Mouse (Mus musculus) megakaryocyte, adult 5-6 weeks (primary cell): Measurements from ENCODE around the gene Cadps. TPM values are rescaled to one million over a fixed set of nuclear protein-coding genes. Genes with fewer than 3 reads are reported as not detected.

Experiments used
- ATAC-seq: 2 replicates; pipeline ENCODE4 v1.8.0; 2016; ENCODE audit warnings: mild to moderate bottlenecking, inconsistent platforms; ENCODE audit not compliant: poor library complexity, severe bottlenecking
- total RNA-seq, 2 experiments: library from RNA; stranded (forward) in 1 of 2; stranded (reverse) in 1 of 2; fragments of 153-499, 151-499 nt in 1 of 2; fragments of 221-1000, 200-1000 nt in 1 of 2; gene quantifications; 2 replicates each; pipeline versions ENCODE4 v1.2.3 to v1.2.4; 2015 to 2017

Gene Cadps
- total RNA-seq (2015): not detected in 2 replicates
- total RNA-seq (2017): not detected in 2 replicates

DNA sequence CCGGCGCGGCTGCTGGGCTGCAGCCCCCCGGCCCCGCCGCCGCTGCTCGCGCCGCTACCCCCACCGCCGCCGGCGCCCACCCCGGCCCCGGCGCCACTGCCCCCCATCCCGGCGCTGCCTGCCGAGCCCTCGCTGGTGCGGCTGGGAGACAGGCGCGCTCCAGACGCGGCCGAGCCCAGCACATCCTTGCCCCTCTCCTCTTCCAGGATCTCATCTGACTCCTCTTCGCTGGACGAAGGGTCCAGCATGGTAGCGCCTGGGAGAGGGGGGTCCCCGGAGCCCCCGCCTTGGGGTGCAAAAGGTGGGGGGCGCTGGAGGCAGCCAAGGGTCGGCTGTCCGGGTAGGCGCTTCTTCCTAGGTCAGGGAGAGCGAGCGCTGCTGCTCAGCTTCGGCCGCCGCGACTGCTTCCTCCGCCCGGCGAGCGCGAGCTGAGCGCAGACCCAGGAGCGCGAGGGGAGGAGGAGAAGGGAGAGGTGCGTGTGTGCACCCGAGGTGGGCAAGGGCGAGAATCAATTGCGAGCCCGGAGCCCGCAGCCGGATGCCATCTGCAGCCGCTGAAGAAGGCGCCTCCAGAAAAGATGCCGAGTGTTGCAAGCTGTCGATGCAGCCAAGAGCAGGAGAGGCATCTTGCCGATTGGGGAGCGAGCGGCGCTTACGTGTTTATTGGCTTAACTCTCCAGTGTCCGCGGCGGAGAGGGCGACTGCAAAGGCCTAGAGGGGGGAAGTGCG lies at the start of gene Cadps:
TSS of gene Cadps (minus strand) at position 589 of the 729 bp plus-strand sequence.
- no peak for ATAC-seq

DNA sequence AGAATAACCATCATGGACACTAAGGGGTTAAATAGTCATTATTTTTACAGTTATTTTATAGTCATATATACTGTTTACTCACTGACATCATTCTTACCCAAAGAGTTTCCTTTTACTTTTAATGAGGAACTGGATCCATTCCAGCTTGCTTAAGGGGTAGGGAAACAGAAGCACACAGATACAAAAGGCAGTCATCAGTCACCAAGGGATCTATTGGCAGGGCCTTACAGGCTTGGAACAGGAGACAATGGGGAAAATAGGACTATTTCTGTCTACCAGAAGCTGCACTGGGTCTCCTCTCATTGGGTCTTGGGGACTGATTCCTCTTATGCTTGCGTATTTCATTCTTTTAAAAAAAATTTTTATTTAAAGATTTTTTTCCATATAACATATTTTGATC lies 46.7 kb upstream of the Cadps start:
- ATAC-seq: no peak

DNA sequence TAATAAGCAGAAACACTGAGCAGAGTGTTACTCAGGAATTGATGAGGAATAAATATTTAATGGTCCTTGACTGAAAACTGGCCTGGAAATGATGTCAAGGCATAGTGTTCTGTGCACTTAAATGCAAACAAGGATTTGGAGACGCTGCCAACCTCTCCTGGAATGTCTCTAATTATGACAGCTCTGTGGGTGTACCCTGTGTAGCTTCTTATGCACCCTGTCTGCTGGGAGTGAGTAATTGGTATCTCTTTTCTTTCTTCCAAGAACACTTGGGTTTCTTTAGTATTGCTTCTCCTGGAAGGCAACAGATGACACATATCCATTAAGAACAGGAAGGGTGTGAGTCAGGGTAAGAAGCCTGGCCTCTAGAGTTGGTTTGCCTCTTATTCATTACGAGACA lies 42.4 kb upstream of the Cadps start:
- ATAC-seq: no peak

DNA sequence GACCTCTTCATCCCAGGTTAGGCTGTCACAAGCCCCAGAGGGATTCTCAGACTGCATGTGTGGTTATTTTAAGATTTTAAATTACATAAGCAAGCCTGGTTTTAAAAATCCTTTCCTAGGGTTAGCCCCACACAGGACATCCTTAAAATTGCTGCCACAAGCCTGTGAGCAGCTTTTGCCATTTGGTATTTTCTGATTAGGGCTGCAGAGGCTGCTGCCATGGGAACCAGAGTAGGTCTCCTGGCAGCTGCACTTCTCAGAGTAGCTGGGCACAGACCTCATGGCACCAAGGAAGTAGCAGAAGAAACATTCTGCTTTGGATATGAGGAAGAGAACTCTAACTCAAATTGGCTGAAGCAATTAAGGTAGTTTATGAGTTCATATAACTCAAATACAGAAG lies 21.0 kb upstream of the Cadps start:
- ATAC-seq: no peak

DNA sequence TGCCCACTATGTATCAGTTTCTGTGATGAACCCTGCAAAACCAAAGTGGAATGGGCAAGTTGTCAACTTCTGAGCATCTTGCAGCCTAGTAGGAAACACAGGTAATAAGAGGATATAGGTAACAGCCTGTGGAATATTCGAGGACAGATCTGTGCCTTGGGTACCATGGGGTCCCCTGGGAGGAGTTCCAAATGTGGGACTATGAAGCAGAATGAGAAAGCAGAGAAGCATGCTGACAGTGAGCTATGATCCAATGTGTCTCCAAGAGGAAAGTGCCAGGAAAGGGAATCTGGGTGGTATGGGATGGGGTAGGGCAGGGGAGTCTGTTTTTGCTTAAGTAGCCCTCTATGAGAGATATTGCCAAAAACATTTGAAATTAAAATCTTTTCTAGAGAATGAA lies 16.6 kb upstream of the Cadps start:
- ATAC-seq: no peak

DNA sequence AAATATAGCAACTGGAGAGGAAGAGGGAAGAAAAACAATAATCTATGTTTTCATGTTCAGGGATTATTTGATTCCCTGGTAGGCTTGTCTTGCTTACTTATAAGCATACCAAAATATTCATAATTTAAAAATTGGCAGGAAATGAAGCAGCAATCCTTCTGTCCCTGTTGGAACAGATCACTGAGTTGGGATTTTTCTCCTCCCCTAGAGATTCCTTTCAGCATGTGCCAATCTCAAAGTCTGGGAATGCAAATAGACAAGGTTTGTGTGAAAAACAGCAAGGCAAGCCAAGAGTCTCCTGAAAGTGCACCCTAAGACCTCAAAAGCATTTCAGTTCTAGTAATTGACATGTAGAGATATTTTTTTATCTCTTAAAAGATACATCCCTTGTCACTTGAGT lies 16.1 kb upstream of the Cadps start:
- no peak for ATAC-seq

DNA sequence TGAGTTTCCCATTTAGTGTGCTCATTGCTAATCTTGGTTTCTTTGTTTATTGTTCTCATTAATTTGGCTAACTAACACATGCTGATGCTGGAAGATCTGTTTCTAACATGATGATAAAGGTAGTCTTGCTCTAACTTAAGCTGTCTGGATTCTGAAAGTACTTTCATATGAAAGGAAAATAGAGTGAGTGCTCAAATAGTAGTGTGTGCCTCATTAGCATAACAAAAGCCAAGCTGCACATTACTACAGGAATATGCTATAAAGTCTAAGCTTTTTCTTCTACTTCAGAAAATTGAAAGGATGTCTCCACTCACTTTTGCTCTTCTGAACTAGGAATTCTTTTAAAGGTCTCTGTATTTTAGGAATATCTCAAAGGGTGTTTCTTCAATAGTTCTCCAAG lies 15.4 kb upstream of the Cadps start:
- ATAC-seq: no peak

DNA sequence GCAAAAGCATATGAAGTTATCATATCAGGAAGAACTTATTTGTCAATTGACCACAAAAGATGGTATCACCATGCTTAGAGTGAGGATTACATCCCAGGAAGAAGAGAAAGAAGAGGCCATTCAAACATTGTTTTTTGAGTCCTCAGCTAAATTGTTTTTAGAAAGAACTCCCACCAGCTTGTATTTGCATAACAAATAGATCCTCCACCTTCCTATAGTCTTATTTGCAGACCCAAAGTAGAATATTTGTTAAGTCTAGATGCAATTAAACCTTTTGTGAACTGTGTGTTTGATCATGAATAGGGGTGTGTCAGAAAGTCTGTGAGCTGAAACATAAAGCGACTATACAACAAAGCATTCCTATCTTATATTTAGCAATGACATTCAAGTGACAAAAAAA lies 15.0 kb upstream of the Cadps start:
- ATAC-seq: no peak

DNA sequence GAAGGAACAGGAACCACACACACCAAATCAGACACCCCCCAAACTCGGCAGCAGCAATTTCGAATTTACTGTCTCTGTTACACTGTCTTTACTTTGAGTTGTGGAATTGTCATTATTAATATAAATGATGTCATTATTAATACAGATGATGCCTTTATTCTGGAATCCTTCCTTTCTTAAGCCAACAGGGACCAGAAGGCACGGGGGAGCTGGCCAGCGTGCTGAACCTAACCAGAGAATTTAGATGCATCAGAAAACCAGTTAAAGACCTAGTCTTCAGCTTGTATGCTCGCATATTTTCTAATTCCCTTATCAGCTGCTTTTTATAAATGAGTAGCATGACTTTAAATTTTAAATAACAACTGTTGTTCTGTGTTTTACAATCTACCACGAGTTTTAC lies 902 bp upstream of the Cadps start:
- ATAC-seq: no peak

DNA sequence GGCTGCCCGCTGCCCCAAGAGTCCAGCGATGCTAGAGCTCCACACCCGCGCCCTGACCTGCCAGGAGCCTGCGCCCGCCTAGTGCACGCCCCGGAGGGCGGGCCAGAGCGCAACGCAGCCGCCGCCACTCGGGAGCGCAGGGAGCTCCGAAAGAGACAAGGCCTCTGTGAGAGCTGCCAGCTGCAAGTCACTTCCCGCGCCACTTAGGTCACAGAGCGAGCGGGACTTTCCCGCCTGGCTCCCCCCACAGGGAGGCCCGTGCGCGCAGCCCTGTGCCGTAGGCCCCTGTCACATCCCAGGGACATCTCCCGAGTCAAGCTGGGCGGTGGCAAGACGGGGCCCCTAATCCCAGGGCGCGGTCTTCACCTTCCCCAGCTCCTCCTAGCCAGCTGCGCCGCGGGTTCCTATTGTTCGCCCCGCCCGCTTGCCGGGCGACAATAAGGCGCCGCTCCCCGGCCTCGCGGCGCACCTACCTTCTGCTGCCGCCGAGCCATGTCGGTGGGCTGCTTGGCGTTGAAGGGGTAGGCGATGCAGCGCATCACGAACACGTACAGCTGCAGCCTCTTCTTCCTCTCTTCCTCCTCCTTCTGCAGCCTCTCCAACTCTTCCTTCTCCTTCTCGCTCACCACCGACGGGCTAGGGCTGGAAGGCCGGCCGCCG lies 918 bp downstream of the Cadps start:
- no peak for ATAC-seq

DNA sequence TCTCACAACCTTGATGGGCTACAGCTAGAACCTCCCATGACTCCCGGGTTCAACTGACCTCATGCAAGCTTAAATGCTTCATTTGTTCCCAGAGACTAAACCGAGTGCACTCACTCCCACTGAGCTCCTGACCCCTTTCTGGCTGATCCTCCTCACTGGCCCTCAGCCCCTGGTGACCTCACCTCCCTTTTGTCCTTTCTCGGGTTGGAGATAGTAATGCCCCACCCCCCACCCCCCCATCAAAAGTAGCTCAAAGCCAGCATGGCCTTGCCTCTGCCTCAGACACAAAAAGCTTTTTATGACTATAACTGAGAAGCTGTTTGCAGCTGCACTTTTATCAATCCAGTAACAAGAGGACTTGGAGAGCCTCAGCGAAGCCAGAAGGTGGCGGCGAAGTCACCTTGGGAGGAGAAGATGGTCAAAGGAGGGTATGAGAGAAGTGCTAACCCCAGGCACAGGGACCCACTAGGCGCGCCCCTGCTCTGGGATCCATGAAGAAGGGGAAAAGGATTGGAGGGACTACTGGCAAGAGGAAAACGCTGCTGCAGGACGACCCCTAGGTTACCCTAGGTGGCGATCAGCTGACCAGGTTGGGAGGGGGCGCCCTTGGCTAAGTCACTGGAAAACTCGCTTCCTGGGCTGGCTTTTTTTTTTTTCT lies 1.6 kb downstream of the Cadps start:
- ATAC-seq: no peak

DNA sequence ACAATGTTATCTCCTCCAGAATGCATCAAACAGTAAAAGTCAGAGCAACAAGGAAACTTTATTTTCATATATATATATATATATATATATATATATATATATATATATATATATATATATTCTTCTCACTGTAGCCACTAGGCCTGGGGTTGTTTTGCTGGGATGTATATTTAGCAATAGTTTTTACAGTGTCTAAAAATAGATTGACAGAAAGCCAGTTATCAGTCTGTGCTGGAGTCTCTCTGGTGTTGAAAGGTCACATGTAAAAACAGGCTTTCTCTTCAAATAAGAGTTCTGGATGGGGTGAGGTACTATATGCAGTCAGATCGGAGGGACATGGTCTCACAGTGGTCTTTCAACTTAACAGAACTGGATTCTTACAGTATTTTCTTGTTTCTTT lies 2.7 kb downstream of the Cadps start:
- no peak for ATAC-seq

DNA sequence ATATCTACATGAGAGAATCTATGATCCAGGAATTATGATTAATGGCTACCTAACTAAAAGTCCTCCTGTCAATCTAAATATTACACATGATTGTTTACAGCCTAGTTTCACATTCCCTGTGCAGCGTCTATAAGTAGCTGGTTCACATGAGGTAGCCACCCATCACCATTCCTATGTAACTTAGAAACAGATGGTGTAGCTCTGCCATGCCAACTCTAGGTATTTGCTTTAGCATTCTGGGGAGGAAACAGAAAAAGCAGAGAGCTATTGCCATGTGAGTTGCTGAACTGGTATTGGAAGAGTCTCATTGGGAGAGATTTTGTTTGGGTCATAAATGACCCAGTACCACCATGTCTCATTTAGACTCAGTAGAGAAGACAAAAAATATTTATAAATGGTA lies 4.4 kb downstream of the Cadps start:
- ATAC-seq: no peak

DNA sequence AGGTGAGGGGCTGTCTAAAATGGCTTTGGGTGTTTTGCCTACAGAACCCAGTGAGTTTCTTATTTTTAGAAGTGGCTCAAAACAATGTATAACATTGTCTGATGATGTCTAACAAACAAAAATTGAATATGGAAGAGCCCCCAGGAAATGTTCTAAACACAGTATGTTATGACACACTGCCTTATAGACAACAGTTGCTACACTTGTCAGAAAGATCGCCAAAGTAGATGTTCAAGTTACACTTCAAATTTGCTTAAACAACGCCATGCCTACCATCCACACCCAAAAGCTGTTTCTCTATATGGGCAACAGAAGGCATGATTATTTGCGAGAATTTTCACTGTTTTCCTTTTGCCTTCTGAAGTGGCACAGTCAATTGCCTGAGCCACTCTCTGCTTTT lies 10.8 kb downstream of the Cadps start:
- no peak for ATAC-seq

DNA sequence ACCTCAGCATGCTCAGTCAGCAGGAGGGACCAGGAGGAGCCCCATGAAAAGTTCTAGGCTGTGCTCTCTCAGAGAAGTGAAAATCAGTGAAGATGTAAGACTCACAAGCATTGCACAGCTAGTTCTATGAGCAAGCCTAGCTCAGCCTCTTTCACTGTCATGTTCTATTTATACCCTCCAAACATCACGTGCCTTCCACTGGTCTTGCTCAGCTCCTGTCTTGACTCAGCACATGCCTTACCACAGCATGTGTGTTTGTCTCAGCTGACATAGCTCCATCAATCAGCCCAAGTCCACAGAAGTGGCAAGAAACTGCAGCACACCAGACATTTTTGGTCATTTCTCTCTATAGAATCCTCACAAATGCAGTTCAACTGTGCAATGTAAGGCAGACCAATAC lies 19.9 kb downstream of the Cadps start:
- ATAC-seq: no peak

DNA sequence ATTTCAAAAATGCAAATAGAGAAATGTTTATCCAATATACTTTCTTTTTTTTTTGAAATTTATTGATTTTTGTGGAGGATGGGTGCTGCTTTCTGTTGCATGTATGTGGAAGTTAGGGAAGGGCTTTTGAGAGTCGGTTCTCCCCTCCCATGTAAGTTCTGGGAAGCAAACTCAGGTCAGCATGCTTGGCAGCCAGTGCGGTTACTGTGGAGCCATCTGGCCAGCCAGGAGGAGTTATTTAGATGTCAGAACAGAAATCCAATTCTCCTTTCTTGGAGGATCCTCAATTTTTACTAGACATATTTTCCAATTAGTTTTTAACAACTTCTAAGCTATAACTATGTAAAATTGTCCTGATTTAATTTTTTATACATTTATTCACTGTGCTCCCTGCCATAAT lies 21.8 kb downstream of the Cadps start:
- ATAC-seq: no peak

DNA sequence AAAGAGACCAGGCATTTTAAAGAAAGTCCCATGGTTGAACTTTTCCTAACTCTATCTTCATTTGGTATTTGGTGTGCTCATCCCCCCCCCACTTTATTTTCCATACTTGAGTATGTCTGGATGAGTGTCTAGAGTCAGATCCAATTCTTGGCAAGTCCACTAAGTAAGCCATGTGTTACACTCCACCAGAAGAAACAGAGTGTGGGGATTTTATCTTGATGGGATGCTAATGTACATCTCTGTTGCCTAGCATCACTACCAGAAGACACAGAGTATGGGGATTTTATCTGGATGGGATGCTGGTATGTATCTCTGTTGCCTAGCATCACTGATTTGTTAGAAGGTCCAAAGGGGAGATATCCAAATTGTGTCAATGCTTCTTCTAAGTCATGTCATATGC lies 24.0 kb downstream of the Cadps start:
- no peak for ATAC-seq

DNA sequence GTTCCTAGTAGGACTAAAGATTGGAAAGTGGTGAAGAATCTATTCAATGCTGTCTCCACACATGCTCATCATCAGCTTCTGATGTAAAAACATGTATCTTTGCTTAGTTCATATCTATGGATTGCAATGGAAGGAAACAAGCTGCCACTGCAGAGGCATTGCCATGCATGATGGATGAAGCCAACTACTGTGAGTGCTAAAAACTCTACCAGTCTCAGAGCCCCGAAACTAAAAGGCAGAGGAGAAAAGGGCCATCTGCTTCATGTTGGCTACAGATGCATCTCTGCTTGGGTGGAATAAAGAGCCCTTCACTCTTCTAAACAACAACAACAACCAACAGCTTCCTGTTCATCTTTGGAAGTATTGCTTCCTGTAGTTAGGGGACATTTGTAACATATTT lies 38.6 kb downstream of the Cadps start:
- ATAC-seq: no peak

DNA sequence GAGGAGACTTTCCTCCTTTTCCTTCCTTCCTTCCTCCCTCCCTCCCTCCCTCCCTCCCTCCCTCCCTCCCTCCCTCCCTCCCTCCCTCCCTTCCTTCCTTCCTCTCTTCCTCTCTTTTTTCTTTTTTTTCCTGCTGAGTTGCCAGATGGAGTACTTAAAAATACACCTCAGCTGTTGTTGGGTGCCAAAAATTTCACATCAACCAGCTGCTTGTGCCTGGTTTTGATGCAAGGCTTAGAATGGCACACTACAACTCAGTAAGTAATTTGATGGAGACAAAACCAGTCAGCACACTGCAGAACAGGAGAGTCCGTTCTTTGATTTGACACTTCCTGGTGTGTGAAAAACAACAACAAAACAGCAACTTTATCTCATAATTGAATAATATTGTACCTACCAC lies 42.9 kb downstream of the Cadps start:
- ATAC-seq: no peak

DNA sequence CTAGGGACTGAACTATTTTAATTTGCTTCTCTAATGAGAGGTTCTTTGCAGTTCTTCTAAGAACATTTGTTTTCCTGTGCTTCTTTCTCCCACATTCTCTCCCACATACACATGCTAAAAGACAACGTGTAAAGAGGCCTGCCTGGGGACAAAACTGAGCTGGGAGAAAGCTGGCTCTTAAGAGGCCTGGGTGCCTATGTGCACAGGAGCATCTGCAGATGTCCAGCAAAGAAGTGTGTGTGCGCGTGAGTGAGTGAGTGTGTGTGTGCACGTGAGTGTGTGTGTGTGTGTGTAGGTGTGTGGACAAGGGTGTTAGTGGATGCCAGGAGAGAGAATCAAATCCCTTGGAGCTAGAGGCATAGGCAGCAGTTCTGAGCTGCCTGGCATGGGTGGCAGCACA lies 44.9 kb downstream of the Cadps start:
- ATAC-seq: no peak

DNA sequence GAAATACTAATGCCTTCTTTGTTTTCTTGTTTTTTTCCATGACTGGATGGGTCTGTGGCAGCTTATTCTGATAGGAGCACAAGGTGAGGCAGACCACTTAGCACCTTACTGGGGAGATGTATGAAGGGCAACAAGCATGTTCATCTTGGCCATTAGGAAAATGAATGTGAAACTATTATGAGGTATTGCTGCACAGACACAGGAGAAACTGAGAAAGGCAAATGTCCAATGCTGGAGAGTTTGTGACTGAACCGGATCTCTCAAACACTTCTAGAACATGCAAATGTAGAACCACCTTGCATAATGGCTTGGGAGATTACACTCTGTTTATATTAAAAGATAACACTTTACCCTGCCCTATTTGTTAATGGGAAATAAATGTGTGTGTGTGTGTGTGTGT lies 54.0 kb downstream of the Cadps start:
- no peak for ATAC-seq

DNA sequence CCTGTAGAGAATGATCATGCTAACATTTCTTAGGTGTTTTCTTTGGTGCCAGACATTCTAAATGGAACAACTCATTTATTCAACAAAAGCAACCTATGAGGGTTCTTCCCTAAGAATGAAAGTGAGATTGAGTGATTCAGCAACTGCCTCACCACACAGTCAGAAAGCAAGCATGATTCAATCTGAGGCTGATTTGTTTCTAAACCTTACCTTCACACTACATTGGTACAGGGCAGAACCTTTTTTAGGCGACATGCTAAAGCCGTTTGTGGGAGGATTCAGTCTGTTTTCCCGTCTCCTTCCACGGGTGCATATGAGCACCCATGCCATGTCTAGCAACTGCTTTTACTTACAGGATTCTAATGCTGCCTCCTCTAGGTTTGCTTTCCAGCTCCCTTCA lies 69.6 kb downstream of the Cadps start:
- no peak for ATAC-seq
